ENCODE assay signal across 12 mouse cellular contexts in genomic region chr3:122131633-122132032, GRCm38 (mm10).
A peak's percentile ranks its signal among the peaks of the same experiment; 100 is the strongest.
DNase-seq lines count a peak whose midpoint lies in the region; ATAC-seq lines count a peak whose summit lies in the region.
"Had no signal": no experiment of that assay in that cellular context is flagged by ENCODE, and none has a peak within 500 bp of the region (broad histone marks: within the 10 kb centered on the region; RNA-seq: fewer than 3 reads in every experiment).

No protein-coding gene starts in this region.

- intact Hi-C loops in heart, postnatal 14 days (cut with DNase I) = no loop called here

- no peaks in the 10 kb centered on the region for H3K9me3 ChIP-seq in kidney, embryonic 15.5 days (replicated peaks)
- H3K9me3 ChIP-seq: forebrain, embryonic 15.5 days; midbrain, embryonic 13.5 days had no signal

- no peak overlapping the region for H3K9ac ChIP-seq in kidney, embryonic 15.5 days
- H3K9ac ChIP-seq: forebrain, embryonic 15.5 days; midbrain, embryonic 13.5 days had no signal

- WGBS in kidney, embryonic 15.5 days = 35% methylated on average over 3 of the region's 3 CpGs

- DNase-seq in heart, adult 18-20 months = peak; percentile 13 to 28
- DNase-seq in heart, postnatal 14 days = no peak
- peak; percentile 49 for DNase-seq in lung, postnatal 14 days
- no peak for DNase-seq in layer of hippocampus, postnatal 36 days
- no peak for DNase-seq in spleen, adult 12 weeks (ENCODE audit: low spot score)
- no peak for DNase-seq in spleen, postnatal 14 days (ENCODE audit: low spot score in 2 of 2)
- DNase-seq: left cerebral cortex, postnatal 4 days had no signal

- H3K4me3 ChIP-seq in brown adipose tissue, adult 24 weeks (ENCODE audit: insufficient read depth, low read depth, low read length) = no peak overlapping the region
- H3K4me3 ChIP-seq in kidney, embryonic 15.5 days (replicated peaks) = no peak overlapping the region
- H3K4me3 ChIP-seq: forebrain, embryonic 15.5 days; midbrain, embryonic 13.5 days had no signal

- H3K4me2 ChIP-seq in kidney, embryonic 15.5 days = no peak overlapping the region
- H3K4me2 ChIP-seq: forebrain, embryonic 15.5 days; midbrain, embryonic 13.5 days had no signal

- peak; percentile 63; the same call in 1 of the 2 replicates for ATAC-seq in kidney, embryonic 15.5 days (replicated peaks; ENCODE audit: low FRiP score)
- ATAC-seq: forebrain, embryonic 15.5 days; hindbrain, postnatal 0 days; midbrain, embryonic 13.5 days had no signal

- H3K27me3 ChIP-seq in kidney, embryonic 15.5 days = no peaks in the 10 kb centered on the region
- H3K27me3 ChIP-seq: forebrain, embryonic 15.5 days; midbrain, embryonic 13.5 days had no signal

- H3K36me3 ChIP-seq in kidney, embryonic 15.5 days = no peaks in the 10 kb centered on the region
- H3K36me3 ChIP-seq: forebrain, embryonic 15.5 days; midbrain, embryonic 13.5 days had no signal

- peaks cover 9% of the 10 kb centered on the region; the same call in 1 of the 2 replicates for H3K4me1 ChIP-seq in brown adipose tissue, adult 24 weeks (ENCODE audit: control insufficient read depth, insufficient read depth, insufficient read length, low read length)
- H3K4me1 ChIP-seq in kidney, embryonic 15.5 days = peaks cover 22% of the 10 kb centered on the region
- H3K4me1 ChIP-seq: forebrain, embryonic 15.5 days had no signal

- peak overlapping the region; percentile 97 for H3K27ac ChIP-seq in brown adipose tissue, adult 24 weeks (replicated peaks; ENCODE audit: low read depth, low read length)
- peak overlapping the region; percentile 71 for H3K27ac ChIP-seq in kidney, embryonic 15.5 days
- H3K27ac ChIP-seq: forebrain, embryonic 15.5 days; hindbrain, postnatal 0 days; midbrain, embryonic 13.5 days had no signal

Comparison
In these comparisons a context has a peak if more than half of its experiments do, and no peak if none do; other contexts are left out.
1. DNase-seq: peak in heart, adult 18-20 months (2 of 2) and lung, postnatal 14 days (single experiment); none in heart, postnatal 14 days (0 of 2), layer of hippocampus, postnatal 36 days (0 of 2), spleen, adult 12 weeks (single experiment) and spleen, postnatal 14 days (0 of 2).